Mouse (Mus musculus): ENCODE measurements around the gene Trio. TPM values are rescaled to one million over a fixed set of nuclear protein-coding genes. Genes with fewer than 3 reads are reported as not detected.

The Trio gene
- polyA plus RNA-seq, 1 experiment: 23.8 TPM

- no peak for DNase-seq (ENCODE audit: low read depth in 1 of 2, low spot score in 2 of 2)
- TF ChIP-seq CTCF (IDR thresholded peaks at IDR 0.05; ENCODE audit: extremely low read depth, insufficient read depth, insufficient read length, insufficient replicate concordance) (no peak), POLR2A (IDR thresholded peaks at IDR 0.05; ENCODE audit: low read depth, low read length) (no peak)
- Histone ChIP-seq H3K4me3 (ENCODE audit: extremely low read depth, insufficient read depth, insufficient read length) (no peak overlapping the region), H3K27ac (ENCODE audit: insufficient read depth, low read length) (no peak overlapping the region), H3K36me3 (ENCODE audit: control insufficient read depth, insufficient read depth, low read length) (no peaks in the 10 kb centered on the region), H3K4me1 (ENCODE audit: control insufficient read depth, insufficient read depth, insufficient read length) (no peaks in the 10 kb centered on the region), H3K27me3 (ENCODE audit: control insufficient read depth, insufficient read depth, low read length) (no peaks in the 10 kb centered on the region)
- 79% methylated on average over 13 of the region's 13 CpGs for WGBS
These were observed 154.4 kb downstream of the Trio start for GRCm38 (mm10) chr15:27871260-27871659.

- no peak for DNase-seq (ENCODE audit: low read depth in 1 of 2, low spot score in 2 of 2)
- no peaks in the 10 kb centered on the region for H3K36me3 ChIP-seq (ENCODE audit: control insufficient read depth, insufficient read depth, low read length)
These were observed 156.6 kb downstream of the Trio start for GRCm38 (mm10) chr15:27869001-27869400.

GRCm38 (mm10) chr15:27867831-27868230 is 157.8 kb downstream of the Trio start:
- TF ChIP-seq CTCF (IDR thresholded peaks at IDR 0.05; ENCODE audit: extremely low read depth, insufficient read depth, insufficient read length, insufficient replicate concordance) (no peak), POLR2A (IDR thresholded peaks at IDR 0.05; ENCODE audit: low read depth, low read length) (no peak)
- no peaks in the 10 kb centered on the region for H3K27me3 ChIP-seq (ENCODE audit: control insufficient read depth, insufficient read depth, low read length)
- H3K36me3 ChIP-seq (ENCODE audit: control insufficient read depth, insufficient read depth, low read length): no peaks in the 10 kb centered on the region
- H3K4me1 ChIP-seq (ENCODE audit: control insufficient read depth, insufficient read depth, insufficient read length): no peaks in the 10 kb centered on the region
- H3K27ac ChIP-seq (ENCODE audit: insufficient read depth, low read length): no peak overlapping the region
- H3K4me3 ChIP-seq (ENCODE audit: extremely low read depth, insufficient read depth, insufficient read length): no peak overlapping the region
- no peak for DNase-seq (ENCODE audit: low read depth in 1 of 2, low spot score in 2 of 2)
- 93% methylated on average over 7 of the region's 7 CpGs for WGBS

More at GRCm38 (mm10) chr15:27869001-27869400, 156.6 kb downstream of the Trio start:
- 93% methylated on average over 4 of the region's 4 CpGs for WGBS
- H3K4me1 ChIP-seq (ENCODE audit: control insufficient read depth, insufficient read depth, insufficient read length): no peaks in the 10 kb centered on the region
- no peak overlapping the region for H3K4me3 ChIP-seq (ENCODE audit: extremely low read depth, insufficient read depth, insufficient read length)
- no peak overlapping the region for H3K27ac ChIP-seq (ENCODE audit: insufficient read depth, low read length)
- H3K27me3 ChIP-seq (ENCODE audit: control insufficient read depth, insufficient read depth, low read length): no peaks in the 10 kb centered on the region
- TF ChIP-seq POLR2A (IDR thresholded peaks at IDR 0.05; ENCODE audit: low read depth, low read length) (no peak), CTCF (IDR thresholded peaks at IDR 0.05; ENCODE audit: extremely low read depth, insufficient read depth, insufficient read length, insufficient replicate concordance) (no peak)

- H3K4me1 ChIP-seq (ENCODE audit: control insufficient read depth, insufficient read depth, insufficient read length): no peaks in the 10 kb centered on the region
- 85% methylated on average over 4 of the region's 4 CpGs for WGBS
- TF ChIP-seq CTCF (IDR thresholded peaks at IDR 0.05; ENCODE audit: extremely low read depth, insufficient read depth, insufficient read length, insufficient replicate concordance): no peak
- no peak for TF ChIP-seq POLR2A (IDR thresholded peaks at IDR 0.05; ENCODE audit: low read depth, low read length)
- DNase-seq (ENCODE audit: low read depth in 1 of 2, low spot score in 2 of 2): no peak
- no peaks in the 10 kb centered on the region for H3K36me3 ChIP-seq (ENCODE audit: control insufficient read depth, insufficient read depth, low read length)
- H3K27ac ChIP-seq (ENCODE audit: insufficient read depth, low read length): no peak overlapping the region
- no peaks in the 10 kb centered on the region for H3K27me3 ChIP-seq (ENCODE audit: control insufficient read depth, insufficient read depth, low read length)
- H3K4me3 ChIP-seq (ENCODE audit: extremely low read depth, insufficient read depth, insufficient read length): no peak overlapping the region
These were observed 159.2 kb downstream of the Trio start for GRCm38 (mm10) chr15:27866471-27866870.

- WGBS: 73% methylated on average over 6 of the region's 6 CpGs
- TF ChIP-seq CTCF (IDR thresholded peaks at IDR 0.05; ENCODE audit: extremely low read depth, insufficient read depth, insufficient read length, insufficient replicate concordance) (no peak), POLR2A (IDR thresholded peaks at IDR 0.05; ENCODE audit: low read depth, low read length) (no peak)
- Histone ChIP-seq H3K36me3 (ENCODE audit: control insufficient read depth, insufficient read depth, low read length) (no peaks in the 10 kb centered on the region), H3K27ac (ENCODE audit: insufficient read depth, low read length) (no peak overlapping the region), H3K4me3 (ENCODE audit: extremely low read depth, insufficient read depth, insufficient read length) (no peak overlapping the region), H3K4me1 (ENCODE audit: control insufficient read depth, insufficient read depth, insufficient read length) (no peaks in the 10 kb centered on the region), H3K27me3 (ENCODE audit: control insufficient read depth, insufficient read depth, low read length) (no peaks in the 10 kb centered on the region)
- no peak for DNase-seq (ENCODE audit: low read depth in 1 of 2, low spot score in 2 of 2)
These were observed 159.6 kb downstream of the Trio start for GRCm38 (mm10) chr15:27866053-27866452.

- 87% methylated on average over 6 of the region's 6 CpGs for WGBS
- no peak for DNase-seq (ENCODE audit: low read depth in 1 of 2, low spot score in 2 of 2)
- Histone ChIP-seq H3K4me1 (ENCODE audit: control insufficient read depth, insufficient read depth, insufficient read length) (no peaks in the 10 kb centered on the region), H3K36me3 (ENCODE audit: control insufficient read depth, insufficient read depth, low read length) (no peaks in the 10 kb centered on the region), H3K27me3 (ENCODE audit: control insufficient read depth, insufficient read depth, low read length) (no peaks in the 10 kb centered on the region), H3K4me3 (ENCODE audit: extremely low read depth, insufficient read depth, insufficient read length) (no peak overlapping the region), H3K27ac (ENCODE audit: insufficient read depth, low read length) (no peak overlapping the region)
- TF ChIP-seq CTCF (IDR thresholded peaks at IDR 0.05; ENCODE audit: extremely low read depth, insufficient read depth, insufficient read length, insufficient replicate concordance) (no peak), POLR2A (IDR thresholded peaks at IDR 0.05; ENCODE audit: low read depth, low read length) (no peak)
These were observed 161.3 kb downstream of the Trio start for GRCm38 (mm10) chr15:27864397-27864796.

GRCm38 (mm10) chr15:27862949-27863348 is 162.7 kb downstream of the Trio start:
- H3K27ac ChIP-seq (ENCODE audit: insufficient read depth, low read length): no peak overlapping the region
- H3K4me3 ChIP-seq (ENCODE audit: extremely low read depth, insufficient read depth, insufficient read length): no peak overlapping the region
- WGBS: 58% methylated on average over 11 of the region's 11 CpGs
- H3K4me1 ChIP-seq (ENCODE audit: control insufficient read depth, insufficient read depth, insufficient read length): no peaks in the 10 kb centered on the region
- TF ChIP-seq CTCF (IDR thresholded peaks at IDR 0.05; ENCODE audit: extremely low read depth, insufficient read depth, insufficient read length, insufficient replicate concordance) (no peak), POLR2A (IDR thresholded peaks at IDR 0.05; ENCODE audit: low read depth, low read length) (no peak)
- H3K36me3 ChIP-seq (ENCODE audit: control insufficient read depth, insufficient read depth, low read length): no peaks in the 10 kb centered on the region
- no peaks in the 10 kb centered on the region for H3K27me3 ChIP-seq (ENCODE audit: control insufficient read depth, insufficient read depth, low read length)
- no peak for DNase-seq (ENCODE audit: low read depth in 1 of 2, low spot score in 2 of 2)
